Mouse (Mus musculus): ENCODE results near the gene Slc25a11. TPM values are rescaled to one million over a fixed set of nuclear protein-coding genes. Genes with fewer than 3 reads are reported as not detected.

The Slc25a11 gene
- polyA plus RNA-seq, 1 experiment from 2014 or later: 138 TPM

- H3K4me2 ChIP-seq (replicated peaks; ENCODE audit: low read depth, low read length): no peak overlapping the region
- no peaks in the 10 kb centered on the region for H3K4me1 ChIP-seq (replicated peaks; ENCODE audit: control insufficient read depth, insufficient read depth, low read length)
- no peak overlapping the region for H3K27ac ChIP-seq (ENCODE audit: low read depth, low read length)
- DNase-seq (ENCODE audit: low spot score): no peak
- no peaks in the 10 kb centered on the region for H3K27me3 ChIP-seq (ENCODE audit: control insufficient read depth, insufficient read depth, low read length)
- no peak overlapping the region for H3K9ac ChIP-seq (ENCODE audit: low read depth, low read length)
- H3K4me3 ChIP-seq (ENCODE audit: low read depth, low read length): no peak overlapping the region
- WGBS: 86% methylated on average over 2 of the region's 2 CpGs
- H3K9me3 ChIP-seq (ENCODE audit: control insufficient read depth, low read length): no peaks in the 10 kb centered on the region
- ATAC-seq (ENCODE audit: low FRiP score): no peak
- no peaks in the 10 kb centered on the region for H3K36me3 ChIP-seq (ENCODE audit: control insufficient read depth, insufficient read depth, low read length)
These were observed 51.6 kb downstream of the Slc25a11 start for GRCm38 (mm10) chr11:70595638-70596037.

DNA sequence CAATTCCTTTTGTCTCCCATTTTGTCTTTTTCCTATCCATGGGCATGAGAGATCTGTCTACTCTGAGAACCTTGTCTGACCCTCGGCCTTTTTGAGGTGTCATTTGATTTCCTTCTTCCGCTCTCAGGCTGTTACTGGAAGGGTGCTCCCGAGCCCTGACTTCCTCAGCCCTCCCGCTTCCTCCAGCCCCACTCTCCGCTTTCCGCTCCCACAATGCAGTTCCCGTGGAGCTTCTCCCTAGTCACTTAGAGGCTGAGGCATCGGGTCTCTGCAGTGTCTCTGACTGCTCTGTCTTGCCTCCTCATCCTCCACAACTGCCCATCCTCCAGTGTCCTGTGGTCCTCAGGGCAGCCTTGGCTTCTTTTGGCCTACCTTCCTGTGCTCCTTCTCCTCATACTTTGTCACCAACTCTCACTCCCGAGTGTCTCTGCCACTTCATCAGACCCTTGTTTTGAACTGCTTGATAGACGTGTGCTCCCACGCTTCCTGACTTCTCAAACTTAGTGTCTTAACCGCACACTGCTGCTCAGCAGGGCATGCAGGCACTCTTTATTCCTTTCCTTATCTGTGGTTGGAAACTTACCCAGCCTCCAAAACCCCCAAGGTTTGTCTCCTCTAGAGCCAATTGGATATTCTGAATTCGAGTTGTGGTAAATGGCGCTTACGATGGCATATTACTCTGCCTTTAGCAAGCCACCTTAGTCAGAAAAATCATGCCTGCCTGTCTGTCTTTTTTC is 52.9 kb downstream of the Slc25a11 start:
- no peak overlapping the region for H3K4me3 ChIP-seq (ENCODE audit: low read depth, low read length)
- H3K4me2 ChIP-seq (replicated peaks; ENCODE audit: low read depth, low read length): no peak overlapping the region
- H3K4me1 ChIP-seq (replicated peaks; ENCODE audit: control insufficient read depth, insufficient read depth, low read length): no peaks in the 10 kb centered on the region
- 84% methylated on average over 15 of the region's 15 CpGs for WGBS
- H3K9ac ChIP-seq (ENCODE audit: low read depth, low read length): no peak overlapping the region
- no peaks in the 10 kb centered on the region for H3K27me3 ChIP-seq (ENCODE audit: control insufficient read depth, insufficient read depth, low read length)
- DNase-seq (ENCODE audit: low spot score) (no peak), ATAC-seq (ENCODE audit: low FRiP score) (no peak)
- no peaks in the 10 kb centered on the region for H3K36me3 ChIP-seq (ENCODE audit: control insufficient read depth, insufficient read depth, low read length)
- H3K9me3 ChIP-seq (ENCODE audit: control insufficient read depth, low read length): no peaks in the 10 kb centered on the region
- no peak overlapping the region for H3K27ac ChIP-seq (ENCODE audit: low read depth, low read length)

Other genes starting within 250 kb of the Slc25a11 start
- gene Pelp1, start 237.4 kb downstream of the Slc25a11 start, polyA plus RNA-seq (2014; fragmentation: Nextera tagmentation; extraction: Ambion mirVana): 31.0 and 32.0 TPM in 2 replicates
- 27.8 and 38.1 TPM in 2 replicates for gene Arrb2, start 214.8 kb downstream of the Slc25a11 start, polyA plus RNA-seq (2014; fragmentation: Nextera tagmentation; extraction: Ambion mirVana)
- gene Med11, start 195.6 kb downstream of the Slc25a11 start, polyA plus RNA-seq (2014; fragmentation: Nextera tagmentation; extraction: Ambion mirVana): 40.2 and 42.0 TPM in 2 replicates
- 0.22 and 0.43 TPM in 2 replicates for gene Zmynd15, start 188.0 kb downstream of the Slc25a11 start, polyA plus RNA-seq (2014; fragmentation: Nextera tagmentation; extraction: Ambion mirVana)
- 0.42 and 1.2 TPM in 2 replicates for gene Cxcl16, start 187.5 kb downstream of the Slc25a11 start, polyA plus RNA-seq (2014; fragmentation: Nextera tagmentation; extraction: Ambion mirVana)
- gene Tm4sf5, start 142.2 kb downstream of the Slc25a11 start, polyA plus RNA-seq (2014; fragmentation: Nextera tagmentation; extraction: Ambion mirVana): 0.45 TPM in 1 of 2 replicates, not detected in the other
- 0.36 TPM in 1 of 2 replicates, not detected in the other for gene Vmo1, start 132.9 kb downstream of the Slc25a11 start, polyA plus RNA-seq (2014; fragmentation: Nextera tagmentation; extraction: Ambion mirVana)
- 0.14 and 0.45 TPM in 2 replicates for gene Gltpd2, start 128.3 kb downstream of the Slc25a11 start, polyA plus RNA-seq (2014; fragmentation: Nextera tagmentation; extraction: Ambion mirVana)
- gene Psmb6, start 122.1 kb downstream of the Slc25a11 start, polyA plus RNA-seq (2014; fragmentation: Nextera tagmentation; extraction: Ambion mirVana): 895 and 918 TPM in 2 replicates
- not detected in 2 replicates for gene Gm40193, start 114.5 kb downstream of the Slc25a11 start, polyA plus RNA-seq (2014; fragmentation: Nextera tagmentation; extraction: Ambion mirVana)
- gene Pld2, start 107.4 kb downstream of the Slc25a11 start, polyA plus RNA-seq (2014; fragmentation: Nextera tagmentation; extraction: Ambion mirVana): 2.5 and 2.9 TPM in 2 replicates
- gene Mink1, start 84.6 kb downstream of the Slc25a11 start, polyA plus RNA-seq (2014; fragmentation: Nextera tagmentation; extraction: Ambion mirVana): 11.9 and 17.6 TPM in 2 replicates
- not detected in 2 replicates for gene 4930544D05Rik, start 31.6 kb downstream of the Slc25a11 start, polyA plus RNA-seq (2014; fragmentation: Nextera tagmentation; extraction: Ambion mirVana)
- gene Chrne, start 28.3 kb downstream of the Slc25a11 start, polyA plus RNA-seq (2014; fragmentation: Nextera tagmentation; extraction: Ambion mirVana): not detected in 2 replicates
- 0.64 and 1.2 TPM in 2 replicates for gene Gp1ba, start 8.4 kb downstream of the Slc25a11 start, polyA plus RNA-seq (2014; fragmentation: Nextera tagmentation; extraction: Ambion mirVana)
- 86.6 and 94.3 TPM in 2 replicates for gene Rnf167, start 244 bp downstream of the Slc25a11 start, polyA plus RNA-seq (2014; fragmentation: Nextera tagmentation; extraction: Ambion mirVana)
- 1,409 and 1,523 TPM in 2 replicates for gene Pfn1, start 7.2 kb upstream of the Slc25a11 start, polyA plus RNA-seq (2014; fragmentation: Nextera tagmentation; extraction: Ambion mirVana)
- 23.2 and 26.2 TPM in 2 replicates for gene Eno3, start 9.7 kb upstream of the Slc25a11 start, polyA plus RNA-seq (2014; fragmentation: Nextera tagmentation; extraction: Ambion mirVana)
- gene Spag7, start 21.9 kb upstream of the Slc25a11 start, polyA plus RNA-seq (2014; fragmentation: Nextera tagmentation; extraction: Ambion mirVana): 151 and 176 TPM in 2 replicates
- gene Camta2, start 40.6 kb upstream of the Slc25a11 start, polyA plus RNA-seq (2014; fragmentation: Nextera tagmentation; extraction: Ambion mirVana): 8.2 and 9.2 TPM in 2 replicates
- gene Inca1, start 52.7 kb upstream of the Slc25a11 start, polyA plus RNA-seq (2014; fragmentation: Nextera tagmentation; extraction: Ambion mirVana): 0.63 and 1.9 TPM in 2 replicates
- 5.9 and 6.0 TPM in 2 replicates for gene Kif1c, start 53.1 kb upstream of the Slc25a11 start, polyA plus RNA-seq (2014; fragmentation: Nextera tagmentation; extraction: Ambion mirVana)
- 9.0 and 11.1 TPM in 2 replicates for gene Zfp3, start 116.7 kb upstream of the Slc25a11 start, polyA plus RNA-seq (2014; fragmentation: Nextera tagmentation; extraction: Ambion mirVana)
- 0.22 TPM in 1 of 2 replicates, not detected in the other for gene Scimp, start 165.1 kb upstream of the Slc25a11 start, polyA plus RNA-seq (2014; fragmentation: Nextera tagmentation; extraction: Ambion mirVana)
- gene Rabep1, start 197.3 kb upstream of the Slc25a11 start, polyA plus RNA-seq (2014; fragmentation: Nextera tagmentation; extraction: Ambion mirVana): 43.0 and 48.6 TPM in 2 replicates